Mouse (Mus musculus) erythroblast, embryonic 14.5 days (primary cell): ENCODE data around the gene Gm47791. TPM values are rescaled to one million over a fixed set of nuclear protein-coding genes. Genes with fewer than 3 reads are reported as not detected.

Source experiments
- H3K27me3 ChIP-seq: 2 replicates; pipeline ENCODE4 v1.6.1; 2012; ENCODE audit warnings: inconsistent platforms; ENCODE audit not compliant: control insufficient read depth
- H3K36me3 ChIP-seq: 2 replicates; pipeline ENCODE4 v1.6.1; 2012; ENCODE audit warnings: mild to moderate bottlenecking, inconsistent platforms; ENCODE audit not compliant: control insufficient read depth
- H3K4me1 ChIP-seq: 2 replicates; pipeline ENCODE4 v1.6.1; 2012; ENCODE audit warnings: inconsistent platforms; ENCODE audit not compliant: control insufficient read depth
- H3K4me3 ChIP-seq: replicated peaks from 2 replicates; pipeline ENCODE3; 2012; ENCODE audit warnings: moderate library complexity, mild to moderate bottlenecking, inconsistent platforms
- H3K9me3 ChIP-seq: 2 replicates; pipeline ENCODE4 v1.6.1; 2012; ENCODE audit warnings: low read length, inconsistent platforms, mixed read lengths; ENCODE audit not compliant: control insufficient read depth
- GATA1 ChIP-seq: IDR thresholded peaks from 2 replicates; pipeline ENCODE4 v1.6.1; 2012; ENCODE audit warnings: low read length, inconsistent platforms, mixed read lengths
- TAL1 ChIP-seq: IDR thresholded peaks from 3 replicates; pipeline ENCODE4 v1.6.1; 2012; ENCODE audit warnings: low read length, inconsistent platforms, mixed read lengths
- polyA plus RNA-seq: library from polyadenylated mRNA; stranded (reverse); fragments of >175 nt; gene quantifications from 2 replicates; pipeline ENCODE4 v1.2.3, GENCODE M21; 2012

Gene Gm47791
- polyA plus RNA-seq, 1 experiment, result not detected

- Histone ChIP-seq H3K4me3 (no peak overlapping the region), H3K36me3 (peaks cover 85% of the 10 kb centered on the region)
- no peak for TF ChIP-seq GATA1
- no peak for TF ChIP-seq TAL1
Observed at GRCm38 (mm10) chr1:82743962-82744361, 27.1 kb downstream of the Gm47791 start.

GRCm38 (mm10) chr1:82741539-82741938 lies 29.5 kb downstream of the Gm47791 start:
- Histone ChIP-seq H3K9me3 (no peaks in the 10 kb centered on the region), H3K4me1 (peaks cover 3% of the 10 kb centered on the region; the same call in 1 of the 2 replicates), H3K27me3 (no peaks in the 10 kb centered on the region), H3K4me3 (no peak overlapping the region), H3K36me3 (peaks cover 88% of the 10 kb centered on the region)
- TF ChIP-seq GATA1, result no peak
- TF ChIP-seq TAL1, result no peak

More at GRCm38 (mm10) chr1:82743962-82744361, 27.1 kb downstream of the Gm47791 start:
- H3K27me3 ChIP-seq, result no peaks in the 10 kb centered on the region
- H3K4me1 ChIP-seq, result peaks cover 15% of the 10 kb centered on the region
- H3K9me3 ChIP-seq, result no peaks in the 10 kb centered on the region

- peaks cover 95% of the 10 kb centered on the region for H3K36me3 ChIP-seq
- peaks cover 3% of the 10 kb centered on the region for H3K4me1 ChIP-seq
- TF ChIP-seq TAL1, result no peak
- TF ChIP-seq GATA1, result no peak
- H3K9me3 ChIP-seq, result no peaks in the 10 kb centered on the region
- H3K27me3 ChIP-seq, result no peaks in the 10 kb centered on the region
- no peak overlapping the region for H3K4me3 ChIP-seq
Observed at GRCm38 (mm10) chr1:82738066-82738465, 33.0 kb downstream of the Gm47791 start.

GRCm38 (mm10) chr1:82733357-82733756 lies 37.7 kb downstream of the Gm47791 start:
- TF ChIP-seq TAL1 (0 out of 3 replicates have a peak, but pooled peaks have one; percentile 14), GATA1 (no peak)
- Histone ChIP-seq H3K27me3 (no peaks in the 10 kb centered on the region), H3K4me1 (peaks cover 16% of the 10 kb centered on the region), H3K4me3 (no peak overlapping the region), H3K9me3 (no peaks in the 10 kb centered on the region), H3K36me3 (peaks cover 100% of the 10 kb centered on the region)

DNA sequence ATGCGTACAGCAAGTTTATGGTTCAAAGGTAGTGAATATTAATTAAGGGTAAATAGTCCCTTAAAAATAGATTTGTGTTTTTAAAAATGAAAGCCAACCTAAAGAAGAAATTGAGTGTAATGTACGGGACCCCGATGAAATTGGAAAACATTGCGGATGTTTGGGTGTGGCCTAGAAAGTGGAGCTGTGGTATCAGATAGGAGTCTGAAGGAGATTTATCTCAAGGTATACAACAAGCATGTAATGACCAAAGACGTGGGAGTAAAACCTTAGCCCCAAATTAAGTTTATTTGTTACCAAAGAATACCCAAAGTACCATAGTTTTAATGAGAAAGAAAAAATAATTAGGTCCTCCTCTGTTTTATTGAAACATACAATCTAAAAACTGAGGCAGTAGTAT lies 44.6 kb downstream of the Gm47791 start:
- Histone ChIP-seq H3K4me1 (peaks cover 34% of the 10 kb centered on the region), H3K27me3 (peaks cover 8% of the 10 kb centered on the region; the same call in 1 of the 2 replicates), H3K9me3 (no peaks in the 10 kb centered on the region), H3K36me3 (peaks cover 48% of the 10 kb centered on the region), H3K4me3 (peak overlapping the region; percentile 72)
- no peak for TF ChIP-seq TAL1
- TF ChIP-seq GATA1, result peak; percentile 69

- Histone ChIP-seq H3K9me3 (no peaks in the 10 kb centered on the region), H3K4me3 (peak overlapping the region; percentile 72), H3K27me3 (peaks cover 8% of the 10 kb centered on the region; the same call in 1 of the 2 replicates), H3K4me1 (peaks cover 37% of the 10 kb centered on the region), H3K36me3 (peaks cover 41% of the 10 kb centered on the region)
- TF ChIP-seq TAL1, result no peak
Observed at GRCm38 (mm10) chr1:82725875-82726185, 45.2 kb downstream of the Gm47791 start.

DNA sequence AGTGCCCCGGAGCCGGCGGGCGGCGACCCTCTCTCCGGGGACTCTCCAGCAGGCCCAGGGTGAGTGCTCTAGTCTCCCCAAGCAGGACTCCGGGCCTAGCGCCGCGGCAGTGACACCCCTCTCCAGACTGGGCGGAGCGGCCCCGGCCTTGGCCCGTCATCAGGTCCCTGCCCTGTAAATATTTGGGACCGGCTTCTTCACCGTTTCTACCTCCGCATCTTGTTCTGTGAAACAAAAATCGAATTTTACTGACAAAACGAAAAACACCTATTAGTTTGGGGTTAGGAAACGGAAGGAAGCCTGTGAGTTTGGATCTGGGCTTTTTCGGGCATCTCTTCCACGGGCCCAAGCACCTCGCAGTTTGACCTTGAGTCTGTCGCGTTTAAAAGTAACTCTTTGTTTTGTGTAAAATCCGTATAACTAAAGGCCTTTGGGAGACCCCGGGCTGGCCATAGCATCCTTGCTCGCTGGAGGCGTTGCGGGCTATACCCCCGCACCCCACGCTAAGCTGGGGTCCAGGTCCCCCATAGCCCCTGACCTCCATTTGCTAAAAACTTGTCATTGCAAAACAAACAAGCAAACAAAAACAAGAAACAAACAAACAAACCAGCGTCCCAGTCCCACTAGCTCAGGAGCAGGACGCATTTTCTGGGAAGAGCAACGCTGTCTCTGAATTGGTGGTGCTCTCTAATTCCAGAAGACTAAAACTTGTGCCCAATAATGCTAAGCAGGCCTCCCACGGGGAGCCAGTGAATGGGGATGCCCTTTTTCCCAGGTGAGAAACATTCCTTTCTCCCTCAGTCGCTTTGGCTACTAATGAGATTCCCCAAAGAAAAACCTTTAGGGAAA lies 45.8 kb downstream of the Gm47791 start:
- Histone ChIP-seq H3K4me3 (peak overlapping the region; percentile 72), H3K9me3 (no peaks in the 10 kb centered on the region), H3K36me3 (peaks cover 35% of the 10 kb centered on the region), H3K27me3 (peaks cover 8% of the 10 kb centered on the region; the same call in 1 of the 2 replicates), H3K4me1 (peaks cover 39% of the 10 kb centered on the region)
- TF ChIP-seq GATA1, result no peak
- no peak for TF ChIP-seq TAL1

- Histone ChIP-seq H3K4me1 (peaks cover 44% of the 10 kb centered on the region), H3K9me3 (no peaks in the 10 kb centered on the region), H3K27me3 (peaks cover 8% of the 10 kb centered on the region; the same call in 1 of the 2 replicates), H3K36me3 (peaks cover 28% of the 10 kb centered on the region), H3K4me3 (peak within 1 kb of the TSS; percentile 72)
- TF ChIP-seq TAL1 (no peak), GATA1 (no peak)
Observed at GRCm38 (mm10) chr1:82724339-82725025, 46.6 kb downstream of the Gm47791 start, which contains the start of gene Mff. Mff (plus strand) TSS chr1:82724890.

Other genes starting within 250 kb of the Gm47791 start
- gene Col4a4, start 184.4 kb downstream of the Gm47791 start, polyA plus RNA-seq, result not detected in 2 replicates
- gene Col4a3, start 184.3 kb downstream of the Gm47791 start, polyA plus RNA-seq, result 0.01 and 0.03 TPM in 2 replicates
- gene Mff, start 46.4 kb downstream of the Gm47791 start, polyA plus RNA-seq, result 33.2 and 34.7 TPM in 2 replicates
- not detected in 2 replicates for gene Tm4sf20, start 2.8 kb downstream of the Gm47791 start, polyA plus RNA-seq
- 5.0 and 5.5 TPM in 2 replicates for gene Agfg1, start 68.2 kb upstream of the Gm47791 start, polyA plus RNA-seq
- 0.12 TPM in 1 of 2 replicates, not detected in the other for gene A030005L19Rik, start 142.1 kb upstream of the Gm47791 start, polyA plus RNA-seq
- gene A030014E15Rik, start 153.7 kb upstream of the Gm47791 start, polyA plus RNA-seq, result not detected in 2 replicates
- not detected in 2 replicates for gene Gm6217, start 160.2 kb upstream of the Gm47791 start, polyA plus RNA-seq
- gene A030003K21Rik, start 172.1 kb upstream of the Gm47791 start, polyA plus RNA-seq, result not detected in 2 replicates
- not detected in 2 replicates for gene Gm7544, start 184.8 kb upstream of the Gm47791 start, polyA plus RNA-seq
- not detected in 2 replicates for gene Gm47955, start 189.0 kb upstream of the Gm47791 start, polyA plus RNA-seq
- not detected in 2 replicates for gene Gm47959, start 229.3 kb upstream of the Gm47791 start, polyA plus RNA-seq